Mouse (Mus musculus): ENCODE measurements around the gene Olfr63.

DNA sequence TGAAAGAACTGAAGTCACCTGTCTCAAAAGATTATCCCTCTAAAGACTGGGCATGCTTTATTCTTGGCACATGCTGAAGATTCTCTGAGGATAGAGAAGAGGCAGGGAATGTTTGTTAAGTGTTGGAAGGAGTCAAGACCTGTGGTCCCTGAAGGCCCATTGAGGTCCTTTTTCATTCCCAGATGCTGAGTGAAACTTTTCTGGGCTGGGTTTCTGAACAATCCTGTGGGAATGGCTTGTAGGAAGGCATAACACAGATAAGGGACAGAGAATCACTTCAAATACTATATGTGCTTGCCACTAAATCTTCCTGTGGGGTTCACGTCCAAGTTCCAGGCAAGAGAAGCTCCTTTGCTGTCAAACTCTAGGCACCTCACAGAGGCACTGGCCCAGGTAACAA, at the start of gene Olfr63:
- no peak for TF ChIP-seq CTCF (IDR thresholded peaks at IDR 0.05; ENCODE audit: low read depth, low read length)
- TF ChIP-seq POLR2A (IDR thresholded peaks at IDR 0.05; ENCODE audit: extremely low read depth, insufficient read depth, low read length): no peak

Measured in liver, adult 2 months (tissue).